Mouse (Mus musculus) lung, embryonic 16.5 days (tissue): ENCODE data around the gene Cdh16. TPM values are rescaled to one million over a fixed set of nuclear protein-coding genes. Genes with fewer than 3 reads are reported as not detected.

Source experiments
- ATAC-seq: fragments of 200-750 bp; cut with Nextera tagmentation; 2 replicates; pipeline ENCODE4 v1.8.0; 2017; ENCODE audit warnings: low read depth, mild to moderate bottlenecking, moderate library complexity
- H3K27ac ChIP-seq: fragments of 300-500 bp; sonication (generic); 2 replicates; pipeline ENCODE4 v1.5.1; 2014; ENCODE audit warnings: mild to moderate bottlenecking, control low read depth, low read length
- H3K27me3 ChIP-seq: fragments of 300-500 bp; sonication (generic); 2 replicates; pipeline ENCODE4 v1.6.1; 2014; ENCODE audit warnings: low read depth, low read length, mixed read lengths; ENCODE audit not compliant: control insufficient read depth, insufficient read depth
- H3K36me3 ChIP-seq: fragments of 300-500 bp; sonication (generic); 2 replicates; pipeline ENCODE4 v1.6.1; 2014; ENCODE audit warnings: low read length; ENCODE audit not compliant: control insufficient read depth, insufficient read depth
- H3K4me1 ChIP-seq: fragments of 300-500 bp; sonication (generic); replicated peaks from 2 replicates; pipeline ENCODE4 v1.6.1; 2014; ENCODE audit warnings: low read length, mixed read lengths; ENCODE audit not compliant: control insufficient read depth, insufficient read depth
- H3K4me2 ChIP-seq: fragments of 300-500 bp; sonication (generic); 2 replicates; pipeline ENCODE4 v1.6.1; 2014; ENCODE audit warnings: low read depth, low read length, control low read depth
- H3K4me3 ChIP-seq: fragments of 300-500 bp; sonication (generic); 2 replicates; pipeline ENCODE4 v1.5.1; 2014; ENCODE audit warnings: mild to moderate bottlenecking, low read length, control low read depth
- H3K9ac ChIP-seq: fragments of 300-500 bp; sonication (generic); 2 replicates; pipeline ENCODE4 v1.6.1; 2014; ENCODE audit warnings: low read length, control low read depth
- H3K9me3 ChIP-seq: fragments of 300-500 bp; sonication (generic); 2 replicates; pipeline ENCODE4 v1.6.1; 2016; ENCODE audit warnings: low read length; ENCODE audit not compliant: control insufficient read depth
- WGBS: fragments of 180-500 bp; shearing (Covaris S2); extraction: QIAGEN DNeasy Blood & Tissue Kit; methylation state at CpG from one replicate; pipeline ENCODE4 v1.1.7; 2014; 5-methylcytosine and 5-hydroxymethylcytosine counted together
- polyA plus RNA-seq: library from polyadenylated mRNA; unstranded; fragments of >200 nt; fragmentation: Nextera tagmentation; extraction: Ambion mirVana; gene quantifications from 2 replicates; pipeline ENCODE4 v1.2.1, GENCODE M21; 2015

Gene Cdh16
- polyA plus RNA-seq, 1 experiment from 2014 or later = 70.4 TPM

- H3K27ac ChIP-seq = no peak overlapping the region
- ATAC-seq = peak; percentile 81
- no peaks in the 10 kb centered on the region for H3K9me3 ChIP-seq
- peak overlapping the region; percentile 54 for H3K9ac ChIP-seq
- H3K4me1 ChIP-seq = peaks cover 2% of the 10 kb centered on the region; the same call in 1 of the 2 replicates
- H3K36me3 ChIP-seq = no peaks in the 10 kb centered on the region
- peak overlapping the region; percentile 77 for H3K4me2 ChIP-seq
- H3K27me3 ChIP-seq = no peaks in the 10 kb centered on the region
- WGBS = 6% methylated on average over 26 of the region's 26 CpGs
- peak overlapping the region; percentile 50 for H3K4me3 ChIP-seq
These were observed 53.5 kb downstream of the Cdh16 start for GRCm38 (mm10) chr8:104570436-104571343.

DNA sequence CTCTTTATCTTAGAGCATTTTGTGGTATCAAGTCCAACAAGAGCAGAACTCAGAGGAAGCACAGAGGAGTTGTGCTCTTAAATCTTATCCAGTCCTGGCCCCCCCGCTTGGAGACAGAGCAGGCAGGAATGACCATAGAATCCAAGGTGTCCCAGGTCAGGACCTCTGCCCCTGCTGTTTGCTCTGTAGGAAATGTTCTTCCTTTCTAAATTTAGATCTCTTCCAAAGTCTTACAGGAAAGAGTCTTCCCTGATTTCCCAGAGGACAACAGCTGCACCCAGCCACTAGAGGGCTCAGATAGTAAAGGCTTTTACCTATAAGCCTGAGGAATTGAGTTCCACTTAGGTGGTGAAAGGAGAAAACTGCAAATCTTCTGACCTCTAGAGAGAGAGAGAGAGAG is 54.6 kb downstream of the Cdh16 start:
- Histone ChIP-seq H3K4me2 (no peak overlapping the region), H3K4me1 (peaks cover 2% of the 10 kb centered on the region; the same call in 1 of the 2 replicates), H3K36me3 (no peaks in the 10 kb centered on the region), H3K27ac (no peak overlapping the region), H3K9ac (no peak overlapping the region), H3K9me3 (no peaks in the 10 kb centered on the region), H3K27me3 (no peaks in the 10 kb centered on the region), H3K4me3 (no peak overlapping the region)
- ATAC-seq = no peak
- 33% methylated on average over 1 of the region's 1 CpGs for WGBS

GRCm38 (mm10) chr8:104565457-104565798 is 58.8 kb downstream of the Cdh16 start:
- H3K4me1 ChIP-seq = no peaks in the 10 kb centered on the region
- H3K4me2 ChIP-seq = no peak overlapping the region
- H3K27me3 ChIP-seq = no peaks in the 10 kb centered on the region
- 92% methylated on average over 5 of the region's 5 CpGs for WGBS
- H3K36me3 ChIP-seq = no peaks in the 10 kb centered on the region
- H3K9me3 ChIP-seq = no peaks in the 10 kb centered on the region
- no peak overlapping the region for H3K9ac ChIP-seq
- no peak overlapping the region for H3K4me3 ChIP-seq
- peak; percentile 10; the same call in 1 of the 2 replicates for ATAC-seq
- H3K27ac ChIP-seq = no peak overlapping the region

DNA sequence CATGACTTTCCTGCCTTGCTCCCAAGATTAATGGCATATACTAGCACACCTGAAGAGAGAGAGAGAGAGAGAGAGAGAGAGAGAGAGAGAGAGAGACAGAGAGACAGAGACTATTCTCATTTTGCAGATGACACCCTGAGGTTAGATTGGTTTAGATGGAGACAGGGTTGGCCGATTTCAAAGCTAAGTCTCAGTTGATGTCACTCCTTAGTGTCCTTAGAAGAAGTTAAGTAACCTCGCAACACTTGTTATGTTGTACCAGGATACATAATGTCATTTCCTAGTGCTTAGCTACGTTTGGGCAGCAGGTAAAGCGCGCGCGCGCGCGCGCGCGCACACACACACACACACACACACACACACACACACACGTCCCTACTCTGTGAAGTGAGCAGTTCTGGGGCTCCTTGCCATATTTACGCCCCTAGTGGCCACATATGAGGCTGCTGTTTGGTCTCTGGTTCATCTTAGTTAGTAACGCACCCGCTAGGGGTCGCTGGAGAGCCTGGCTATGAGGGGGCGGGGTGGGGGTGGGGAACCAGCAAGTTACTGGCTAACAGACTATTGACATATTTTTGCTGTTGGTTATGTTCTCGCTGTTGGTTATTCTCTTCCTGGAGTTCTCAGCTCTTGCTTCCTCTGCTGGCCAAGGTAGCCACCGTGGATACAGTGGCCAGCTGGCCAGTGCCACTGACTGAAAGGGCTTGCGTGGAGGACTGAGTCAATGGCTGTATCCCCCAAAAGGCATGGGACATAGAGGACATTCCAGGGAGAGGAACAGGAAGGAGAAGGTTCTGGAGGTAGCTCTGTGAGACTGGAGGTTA is 59.4 kb downstream of the Cdh16 start:
- Histone ChIP-seq H3K9ac (no peak overlapping the region), H3K36me3 (no peaks in the 10 kb centered on the region), H3K27me3 (no peaks in the 10 kb centered on the region), H3K27ac (no peak overlapping the region), H3K9me3 (no peaks in the 10 kb centered on the region), H3K4me2 (peak overlapping the region; percentile 20; the same call in 1 of the 2 replicates), H3K4me3 (peak overlapping the region; percentile 8; the same call in 1 of the 2 replicates), H3K4me1 (no peaks in the 10 kb centered on the region)
- ATAC-seq = peak; percentile 90
- WGBS = 18% methylated on average over 22 of the region's 22 CpGs

GRCm38 (mm10) chr8:104560731-104561130 is 63.5 kb downstream of the Cdh16 start:
- H3K27ac ChIP-seq = no peak overlapping the region
- no peak for ATAC-seq
- H3K4me2 ChIP-seq = no peak overlapping the region
- H3K9ac ChIP-seq = no peak overlapping the region
- no peaks in the 10 kb centered on the region for H3K9me3 ChIP-seq
- H3K4me3 ChIP-seq = no peak overlapping the region
- no peaks in the 10 kb centered on the region for H3K4me1 ChIP-seq
- no peaks in the 10 kb centered on the region for H3K36me3 ChIP-seq
- peaks cover 2% of the 10 kb centered on the region; the same call in 1 of the 2 replicates for H3K27me3 ChIP-seq

GRCm38 (mm10) chr8:104557226-104557625 is 67.0 kb downstream of the Cdh16 start:
- no peak overlapping the region for H3K4me3 ChIP-seq
- no peak for ATAC-seq
- H3K4me1 ChIP-seq = no peaks in the 10 kb centered on the region
- H3K27me3 ChIP-seq = peaks cover 2% of the 10 kb centered on the region; the same call in 1 of the 2 replicates
- no peak overlapping the region for H3K27ac ChIP-seq
- no peak overlapping the region for H3K9ac ChIP-seq
- no peaks in the 10 kb centered on the region for H3K36me3 ChIP-seq
- no peak overlapping the region for H3K4me2 ChIP-seq
- no peaks in the 10 kb centered on the region for H3K9me3 ChIP-seq
- WGBS = 27% methylated on average over 7 of the region's 7 CpGs

GRCm38 (mm10) chr8:104555191-104555590 is 69.0 kb downstream of the Cdh16 start:
- WGBS = 66% methylated on average over 4 of the region's 4 CpGs

More at GRCm38 (mm10) chr8:104555191-104555590, 69.0 kb downstream of the Cdh16 start:
- no peaks in the 10 kb centered on the region for H3K4me1 ChIP-seq
- no peak for ATAC-seq
- no peak overlapping the region for H3K9ac ChIP-seq
- no peaks in the 10 kb centered on the region for H3K36me3 ChIP-seq
- H3K27me3 ChIP-seq = peaks cover 2% of the 10 kb centered on the region; the same call in 1 of the 2 replicates
- H3K4me2 ChIP-seq = no peak overlapping the region
- no peak overlapping the region for H3K4me3 ChIP-seq
- H3K27ac ChIP-seq = no peak overlapping the region
- no peaks in the 10 kb centered on the region for H3K9me3 ChIP-seq
